Mouse (Mus musculus) neutrophil, adult 65 days (primary cell): ENCODE results near the gene Pigs. TPM values are rescaled to one million over a fixed set of nuclear protein-coding genes. Genes with fewer than 3 reads are reported as not detected.

Experiments used
- total RNA-seq: library from RNA; stranded (reverse); gene quantifications from 2 replicates; pipeline ENCODE4 v1.2.4, GENCODE M21; 2023

The Pigs gene
- 34.3 and 40.8 TPM in 2 replicates for total RNA-seq

GRCm38 (mm10) chr11:78327634-78328511 lies at the start of gene Pigs:
Pigs (plus strand) TSS chr11:78328415.

DNA sequence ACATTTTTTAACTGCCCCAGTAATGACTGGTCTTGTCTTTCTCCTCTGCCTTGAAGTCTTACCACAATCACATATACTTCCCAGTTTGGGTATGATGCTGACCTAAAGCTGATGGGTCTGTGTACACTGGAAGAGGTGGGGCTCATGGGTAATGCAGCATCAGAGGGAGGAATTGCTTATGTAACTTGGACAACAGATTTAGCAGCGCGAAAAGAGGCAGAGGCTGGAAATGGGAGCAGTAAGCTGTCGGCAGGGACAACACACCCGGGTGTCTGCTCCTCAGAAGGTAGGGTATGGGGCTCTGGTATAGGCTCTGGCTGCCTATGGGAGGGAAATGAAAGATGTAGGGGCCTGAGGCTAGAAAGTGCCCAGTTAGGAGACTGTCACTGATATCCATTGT lies 37.6 kb upstream of the Pigs start, which contains the start of gene BC030499:
Gene BC030499 (plus strand): TSS at position 188 of the 400 bp plus-strand sequence.

GRCm38 (mm10) chr11:78301357-78302084 lies 26.7 kb upstream of the Pigs start, which contains the start of gene Spag5:
Spag5 (plus strand) TSS chr11:78301529.

GRCm38 (mm10) chr11:78322860-78323259 lies 5.4 kb upstream of the Pigs start, which contains the start of gene Aldoc:
Aldoc (plus strand) TSS chr11:78322968.

GRCm38 (mm10) chr11:78343381-78344327 lies 15.4 kb downstream of the Pigs start, which contains the start of gene Unc119:
Unc119 (plus strand) TSS chr11:78343482.

DNA sequence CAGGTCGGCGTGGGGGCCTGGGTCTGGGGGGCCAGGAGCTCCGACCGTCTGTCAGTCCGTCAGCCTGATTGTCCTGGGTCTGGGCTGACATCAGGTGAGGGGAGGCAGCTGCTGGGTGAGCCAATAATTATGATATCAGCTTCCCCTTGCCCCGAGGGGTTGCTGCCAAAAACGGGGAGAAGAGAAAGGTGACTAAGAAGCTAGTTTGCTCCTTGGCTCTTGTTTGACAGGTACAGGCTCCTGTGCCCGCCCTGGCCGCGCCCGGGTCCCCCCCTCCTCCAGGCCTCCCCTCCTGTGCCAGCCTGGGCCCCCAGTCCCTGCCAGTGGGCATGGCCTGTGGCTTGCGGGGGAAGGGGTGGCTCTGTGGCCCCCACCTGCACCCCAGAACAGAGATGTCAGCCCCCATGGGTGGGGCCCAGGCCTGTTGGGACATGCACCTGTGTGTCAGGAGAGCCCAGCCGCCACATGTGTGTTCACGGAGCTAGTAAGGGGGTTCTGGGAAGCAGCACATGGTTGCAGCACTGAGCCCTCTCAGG lies 58.4 kb downstream of the Pigs start, which contains the start of gene Foxn1:
Gene Foxn1 (minus strand): TSS at position 51 of the 536 bp plus-strand sequence.

Other genes with a start within 250 kb of the Pigs start
- gene Eral1, start 248.0 kb upstream of the Pigs start, total RNA-seq: 15.6 and 17.2 TPM in 2 replicates
- 48.2 and 54.2 TPM in 2 replicates for gene Fam222b, start 233.8 kb upstream of the Pigs start, total RNA-seq
- gene Traf4, start 162.8 kb upstream of the Pigs start, total RNA-seq: 2.9 and 3.7 TPM in 2 replicates
- gene Nek8, start 151.7 kb upstream of the Pigs start, total RNA-seq: 3.6 and 3.9 TPM in 2 replicates
- gene Tlcd1, start 151.7 kb upstream of the Pigs start, total RNA-seq: 6.2 and 12.3 TPM in 2 replicates
- gene Rpl23a, start 144.8 kb upstream of the Pigs start, total RNA-seq: 588 and 767 TPM in 2 replicates
- 0.93 and 9.1 TPM in 2 replicates for gene Rab34, start 140.0 kb upstream of the Pigs start, total RNA-seq
- gene Proca1, start 135.0 kb upstream of the Pigs start, total RNA-seq: 0.66 and 2.1 TPM in 2 replicates
- gene Sdf2, start 82.7 kb upstream of the Pigs start, total RNA-seq: 41.3 and 43.1 TPM in 2 replicates
- gene Supt6, start 82.4 kb upstream of the Pigs start, total RNA-seq: 55.6 and 76.7 TPM in 2 replicates
- gene 2610507B11Rik, start 66.7 kb upstream of the Pigs start, total RNA-seq: 45.5 and 59.1 TPM in 2 replicates
- gene BC030499, start 37.6 kb upstream of the Pigs start, total RNA-seq: not detected in 2 replicates
- 61.2 and 103 TPM in 2 replicates for gene Spag5, start 26.9 kb upstream of the Pigs start, total RNA-seq
- 2.1 and 2.5 TPM in 2 replicates for gene Aldoc, start 5.4 kb upstream of the Pigs start, total RNA-seq
- 115 and 123 TPM in 2 replicates for gene Unc119, start 15.1 kb downstream of the Pigs start, total RNA-seq
- gene Foxn1, start 58.1 kb downstream of the Pigs start, total RNA-seq: not detected in 2 replicates
- gene Slc13a2, start 93.8 kb downstream of the Pigs start, total RNA-seq: not detected in 2 replicates
- gene Slc46a1, start 137.3 kb downstream of the Pigs start, total RNA-seq: 0.47 and 0.86 TPM in 2 replicates
- gene Sarm1, start 169.3 kb downstream of the Pigs start, total RNA-seq: 0.09 and 0.60 TPM in 2 replicates
- not detected in 2 replicates for gene Vtn, start 170.7 kb downstream of the Pigs start, total RNA-seq
- not detected in 2 replicates for gene Sebox, start 175.0 kb downstream of the Pigs start, total RNA-seq
- gene Tmem199, start 183.8 kb downstream of the Pigs start, total RNA-seq: 12.7 and 18.9 TPM in 2 replicates
- gene Poldip2, start 183.8 kb downstream of the Pigs start, total RNA-seq: 14.5 and 18.5 TPM in 2 replicates
- gene Tnfaip1, start 207.9 kb downstream of the Pigs start, total RNA-seq: 6.4 and 8.4 TPM in 2 replicates
- 24.9 and 28.1 TPM in 2 replicates for gene Ift20, start 207.9 kb downstream of the Pigs start, total RNA-seq
- gene Tmem97, start 222.4 kb downstream of the Pigs start, total RNA-seq: 7.9 and 9.4 TPM in 2 replicates